Mouse (Mus musculus) CH12.LX (cell line): ENCODE measurements at regions not wholly inside any gene's neighbourhood (a gene's known extent, or its start where the extent isn't known, plus 50 kb on each side); places are given as distances from the start of the nearest gene placed in this dataset.

ENCODE experiments used
- CTCF ChIP-seq, 2 experiments: IDR thresholded peaks in 1 of 2; conservative IDR thresholded peaks in 1 of 2; 2 replicates each; pipeline ENCODE4 v1.5.1; 2011 to 2012; ENCODE audit warnings: low read depth in 2 of 2, low read length in 2 of 2, improper control_type of control experiment in 1 of 2, inconsistent platforms in 1 of 2, mild to moderate bottlenecking in 1 of 2, moderate library complexity in 1 of 2
- EP300 ChIP-seq: IDR thresholded peaks from 2 replicates; pipeline ENCODE4 v1.6.1; 2011; ENCODE audit warnings: low read length, improper control_type of control experiment
- HCFC1 ChIP-seq: IDR thresholded peaks from 2 replicates; pipeline ENCODE4 v1.6.1; 2012; ENCODE audit warnings: low read depth, mild to moderate bottlenecking, inconsistent platforms, low read length, improper control_type of control experiment
- POLR2A ChIP-seq: IDR thresholded peaks from 2 replicates; pipeline ENCODE4 v1.6.1; 2011; ENCODE audit warnings: low read depth, mild to moderate bottlenecking, improper control_type of control experiment, low read length
- ZNF384 ChIP-seq: IDR thresholded peaks from 2 replicates; pipeline ENCODE4 v1.6.1; 2012; ENCODE audit warnings: low read depth, low read length, improper control_type of control experiment, inconsistent platforms

- TF ChIP-seq EP300 (no peak), CTCF (conservative IDR thresholded peaks at IDR 0.05 in 1 of 2, IDR thresholded peaks at IDR 0.05 in 1 of 2; ENCODE audit: low read depth in 2 of 2, low read length in 2 of 2) (no peak), ZNF384 (no peak), POLR2A (no peak), HCFC1 (no peak)
These were observed 395.1 kb downstream of the Epha3 start for GRCm38 (mm10) chr16:63468851-63469250.
